Mouse (Mus musculus) spleen, adult 2 months (tissue): Measurements from ENCODE around the gene Fam24a. TPM values are rescaled to one million over a fixed set of nuclear protein-coding genes. Genes with fewer than 3 reads are reported as not detected.

Experiments used
- DNase-seq, 2 experiments: peaks; one replicate each; pipeline versions ENCODE4 v3.0.0 to v3.0.0-alpha.2; 2012 to 2021; ENCODE audit warnings: low spot score in 2 of 2, low read depth in 1 of 2
- H3K27ac ChIP-seq: fragments of 200-500 bp; 2 replicates; pipeline ENCODE4 v1.5.1; 2012; ENCODE audit warnings: low read length, inconsistent platforms; ENCODE audit not compliant: insufficient read depth
- H3K27me3 ChIP-seq: fragments of 200-500 bp; 2 replicates; pipeline ENCODE4 v1.6.1; 2012; ENCODE audit warnings: mild to moderate bottlenecking, moderate library complexity, low read length, inconsistent platforms; ENCODE audit not compliant: control insufficient read depth, insufficient read depth
- H3K36me3 ChIP-seq: fragments of 200-500 bp; 2 replicates; pipeline ENCODE4 v1.6.1; 2012; ENCODE audit warnings: mild to moderate bottlenecking, low read length, inconsistent platforms; ENCODE audit not compliant: control insufficient read depth, insufficient read depth
- H3K4me1 ChIP-seq: fragments of 200-500 bp; 2 replicates; pipeline ENCODE4 v1.6.1; 2011; ENCODE audit warnings: inconsistent platforms; ENCODE audit not compliant: control insufficient read depth, insufficient read depth, insufficient read length
- H3K4me3 ChIP-seq: fragments of 200-500 bp; 2 replicates; pipeline ENCODE4 v1.5.1; 2011; ENCODE audit warnings: mild to moderate bottlenecking, inconsistent platforms; ENCODE audit not compliant: insufficient read depth, insufficient read length; ENCODE audit errors: extremely low read depth
- CTCF ChIP-seq: fragments of 200-500 bp; IDR thresholded peaks from 2 replicates; pipeline ENCODE4 v1.5.1; 2011; ENCODE audit warnings: mild to moderate bottlenecking, inconsistent platforms; ENCODE audit not compliant: insufficient read depth, insufficient read length, insufficient replicate concordance; ENCODE audit errors: extremely low read depth
- POLR2A ChIP-seq: fragments of 200-500 bp; IDR thresholded peaks from 2 replicates; pipeline ENCODE4 v1.6.1; 2011; ENCODE audit warnings: low read depth, low read length, inconsistent platforms
- WGBS: fragments of 180-500 bp; shearing (Covaris S2); methylation state at CpG from one replicate; pipeline ENCODE4 v1.1.7; 2018; 5-methylcytosine and 5-hydroxymethylcytosine counted together
- polyA plus RNA-seq: library from polyadenylated mRNA; depleted of rRNA; stranded (reverse); fragments of >200 nt; gene quantifications from 2 replicates; pipeline ENCODE4 v1.2.3, GENCODE M21; 2012

Fam24a gene
- polyA plus RNA-seq, 1 experiment, result not detected

GRCm38 (mm10) chr7:131322192-131322591 is 11.5 kb upstream of the Fam24a start, which contains the start of gene Cuzd1:
TSS of gene Cuzd1 (minus strand) at chr7:131322292.
- no peaks in the 10 kb centered on the region for H3K4me1 ChIP-seq
- DNase-seq, result no peak
- H3K4me3 ChIP-seq, result no peak within 1 kb of the TSS
- no peak for TF ChIP-seq CTCF
- no peak for TF ChIP-seq POLR2A
- no peaks in the 10 kb centered on the region for H3K27me3 ChIP-seq
- no peak within 1 kb of the TSS for H3K27ac ChIP-seq
- H3K36me3 ChIP-seq, result no peaks in the 10 kb centered on the region
- 70% methylated on average over 2 of the region's 2 CpGs for WGBS

- no peaks in the 10 kb centered on the region for H3K36me3 ChIP-seq
- no peak overlapping the region for H3K27ac ChIP-seq
- H3K4me3 ChIP-seq, result no peak overlapping the region
- no peak for DNase-seq
- H3K27me3 ChIP-seq, result no peaks in the 10 kb centered on the region
- TF ChIP-seq POLR2A (no peak), CTCF (no peak)
- no peaks in the 10 kb centered on the region for H3K4me1 ChIP-seq
- 87% methylated on average over 5 of the region's 5 CpGs for WGBS
Measured at GRCm38 (mm10) chr7:131327054-131327453, 6.6 kb upstream of the Fam24a start.

GRCm38 (mm10) chr7:131329416-131329815 is 4.2 kb upstream of the Fam24a start, which contains the start of gene Fam24b:
TSS of gene Fam24b (minus strand) at chr7:131329516.
- no peaks in the 10 kb centered on the region for H3K4me1 ChIP-seq
- H3K36me3 ChIP-seq, result no peaks in the 10 kb centered on the region
- H3K27ac ChIP-seq, result no peak within 1 kb of the TSS
- WGBS, result 92% methylated on average over 5 of the region's 5 CpGs
- TF ChIP-seq POLR2A, result no peak
- H3K4me3 ChIP-seq, result no peak within 1 kb of the TSS
- no peaks in the 10 kb centered on the region for H3K27me3 ChIP-seq
- no peak for DNase-seq

GRCm38 (mm10) chr7:131331688-131332087 is 2.0 kb upstream of the Fam24a start:
- Histone ChIP-seq H3K36me3 (no peaks in the 10 kb centered on the region), H3K4me1 (no peaks in the 10 kb centered on the region), H3K27me3 (no peaks in the 10 kb centered on the region), H3K27ac (no peak overlapping the region), H3K4me3 (no peak overlapping the region)
- DNase-seq, result no peak
- no peak for TF ChIP-seq CTCF
- TF ChIP-seq POLR2A, result no peak
- WGBS, result 69% methylated on average over 2 of the region's 2 CpGs

GRCm38 (mm10) chr7:131337502-131338068 is 3.9 kb downstream of the Fam24a start:
- H3K4me1 ChIP-seq, result no peaks in the 10 kb centered on the region
- no peak for DNase-seq
- H3K36me3 ChIP-seq, result peaks cover 4% of the 10 kb centered on the region
- 85% methylated on average over 8 of the region's 8 CpGs for WGBS
- no peak overlapping the region for H3K27ac ChIP-seq
- no peak overlapping the region for H3K4me3 ChIP-seq
- H3K27me3 ChIP-seq, result no peaks in the 10 kb centered on the region
- TF ChIP-seq POLR2A, result no peak
- TF ChIP-seq CTCF, result no peak

GRCm38 (mm10) chr7:131345856-131346541 is 12.3 kb downstream of the Fam24a start:
- 93% methylated on average over 7 of the region's 7 CpGs for WGBS

GRCm38 (mm10) chr7:131356105-131356504 is 22.4 kb downstream of the Fam24a start:
- WGBS, result 93% methylated on average over 13 of the region's 13 CpGs
- Histone ChIP-seq H3K27ac (no peak overlapping the region), H3K4me3 (no peak overlapping the region), H3K36me3 (peaks cover 14% of the 10 kb centered on the region), H3K27me3 (no peaks in the 10 kb centered on the region), H3K4me1 (no peaks in the 10 kb centered on the region)
- TF ChIP-seq POLR2A (no peak), CTCF (no peak)
- DNase-seq, result no peak

More at GRCm38 (mm10) chr7:131345856-131346541, 12.3 kb downstream of the Fam24a start:
- H3K36me3 ChIP-seq, result peaks cover 22% of the 10 kb centered on the region
- H3K4me3 ChIP-seq, result no peak overlapping the region
- H3K4me1 ChIP-seq, result no peaks in the 10 kb centered on the region
- H3K27ac ChIP-seq, result no peak overlapping the region
- TF ChIP-seq POLR2A, result no peak
- no peak for TF ChIP-seq CTCF
- no peak for DNase-seq
- H3K27me3 ChIP-seq, result no peaks in the 10 kb centered on the region
